Mouse (Mus musculus) heart, embryonic 14.5 days (tissue): Measurements from ENCODE around the gene Rin3. TPM values are rescaled to one million over a fixed set of nuclear protein-coding genes. Genes with fewer than 3 reads are reported as not detected.

Source experiments
- ATAC-seq: fragments of 200-750 bp; cut with Nextera tagmentation; 2 replicates; pipeline ENCODE4 v1.8.0; 2017; ENCODE audit warnings: low read depth, moderate TSS enrichment; ENCODE audit not compliant: insufficient number of reproducible peaks, insufficient read depth, low FRiP score
- H3K27ac ChIP-seq, 2 experiments: fragments of 200-500 bp in 1 of 2; fragments of 300-500 bp in 1 of 2; sonication (generic) in 1 of 2; replicated peaks in 1 of 2; 2 replicates each; pipeline ENCODE4 v1.5.1; 2012 to 2014; ENCODE audit warnings: low read depth in 2 of 2, low read length in 2 of 2, control low read depth in 1 of 2, mild to moderate bottlenecking in 1 of 2, mixed read lengths in 1 of 2; ENCODE audit not compliant: control insufficient read depth in 1 of 2, insufficient read depth in 1 of 2
- H3K27me3 ChIP-seq: fragments of 300-500 bp; sonication (generic); 2 replicates; pipeline ENCODE4 v1.6.1; 2014; ENCODE audit warnings: mild to moderate bottlenecking, low read length, control low read depth; ENCODE audit not compliant: control insufficient read depth, insufficient read depth
- H3K36me3 ChIP-seq: fragments of 300-500 bp; sonication (generic); 2 replicates; pipeline ENCODE4 v1.6.1; 2014; ENCODE audit warnings: mild to moderate bottlenecking, control low read depth, low read length, mixed read lengths; ENCODE audit not compliant: control insufficient read depth, insufficient read depth
- H3K4me1 ChIP-seq, 2 experiments: fragments of 200-500 bp in 1 of 2; fragments of 300-500 bp in 1 of 2; sonication (generic) in 1 of 2; 2 replicates each; pipeline ENCODE4 v1.6.1; 2012 to 2014; ENCODE audit warnings: low read length in 2 of 2, control low read depth in 1 of 2, mixed read lengths in 1 of 2; ENCODE audit not compliant: control insufficient read depth in 2 of 2, insufficient read depth in 2 of 2
- H3K4me2 ChIP-seq: fragments of 300-500 bp; sonication (generic); 2 replicates; pipeline ENCODE4 v1.6.1; 2014; ENCODE audit warnings: mild to moderate bottlenecking, low read length
- H3K4me3 ChIP-seq, 2 experiments: fragments of 200-500 bp in 1 of 2; fragments of 300-500 bp in 1 of 2; sonication (generic) in 1 of 2; 2 replicates each; pipeline ENCODE4 v1.5.1; 2012 to 2014; ENCODE audit warnings: low read length in 2 of 2, mild to moderate bottlenecking in 2 of 2, control low read depth in 1 of 2, low read depth in 1 of 2, moderate library complexity in 1 of 2; ENCODE audit not compliant: control insufficient read depth in 1 of 2, insufficient read depth in 1 of 2
- H3K9ac ChIP-seq: fragments of 300-500 bp; sonication (generic); 2 replicates; pipeline ENCODE4 v1.6.1; 2014; ENCODE audit warnings: mild to moderate bottlenecking, low read length
- H3K9me3 ChIP-seq: fragments of 300-500 bp; sonication (generic); 2 replicates; pipeline ENCODE4 v1.6.1; 2016; ENCODE audit warnings: low read length, control low read depth; ENCODE audit not compliant: control insufficient read depth
- WGBS: fragments of 180-500 bp; shearing (Covaris S2); extraction: QIAGEN DNeasy Blood & Tissue Kit; methylation state at CpG from one replicate; pipeline ENCODE4 v1.1.7; 2014; 5-methylcytosine and 5-hydroxymethylcytosine counted together
- polyA plus RNA-seq: library from polyadenylated mRNA; unstranded; fragments of >200 nt; fragmentation: Nextera tagmentation; extraction: Ambion mirVana; gene quantifications from 2 replicates; pipeline ENCODE4 v1.2.1, GENCODE M21; 2014

Gene Rin3
- polyA plus RNA-seq, 1 experiment from 2014 or later = 11.8 TPM

GRCm38 (mm10) chr12:102330731-102331130 lies 47.9 kb downstream of the Rin3 start:
- H3K4me2 ChIP-seq = no peak overlapping the region
- H3K27ac ChIP-seq = no peak overlapping the region
- H3K9ac ChIP-seq = no peak overlapping the region
- ATAC-seq = no peak
- H3K36me3 ChIP-seq = peaks cover 35% of the 10 kb centered on the region
- peaks cover 0 to 6% of the 10 kb centered on the region in 2 experiments; a peak in 1 of 4 replicates for H3K4me1 ChIP-seq
- no peaks in the 10 kb centered on the region for H3K9me3 ChIP-seq
- no peak overlapping the region for H3K4me3 ChIP-seq
- no peaks in the 10 kb centered on the region for H3K27me3 ChIP-seq

GRCm38 (mm10) chr12:102333101-102333500 lies 50.3 kb downstream of the Rin3 start:
- no peaks in the 10 kb centered on the region for H3K9me3 ChIP-seq
- no peak for ATAC-seq
- no peak overlapping the region for H3K9ac ChIP-seq
- no peak overlapping the region for H3K4me2 ChIP-seq
- WGBS = 90% methylated on average over 2 of the region's 2 CpGs
- peaks cover 16% of the 10 kb centered on the region for H3K36me3 ChIP-seq
- H3K27ac ChIP-seq = no peak overlapping the region
- H3K27me3 ChIP-seq = no peaks in the 10 kb centered on the region
- H3K4me3 ChIP-seq = no peak overlapping the region
- H3K4me1 ChIP-seq = no peaks in the 10 kb centered on the region

GRCm38 (mm10) chr12:102339085-102339484 lies 56.2 kb downstream of the Rin3 start:
- Histone ChIP-seq H3K4me1 (peaks cover 22 to 27% of the 10 kb centered on the region in 2 experiments), H3K4me3 (no peak overlapping the region)
- ATAC-seq = no peak

GRCm38 (mm10) chr12:102340471-102340870 lies 57.6 kb downstream of the Rin3 start:
- Histone ChIP-seq H3K9ac (no peak overlapping the region), H3K4me1 (peaks cover 25 to 35% of the 10 kb centered on the region in 2 experiments), H3K4me2 (no peak overlapping the region), H3K27me3 (no peaks in the 10 kb centered on the region), H3K27ac (no peak overlapping the region), H3K4me3 (no peak overlapping the region), H3K9me3 (no peaks in the 10 kb centered on the region), H3K36me3 (no peaks in the 10 kb centered on the region)
- ATAC-seq = no peak
- 89% methylated on average over 6 of the region's 6 CpGs for WGBS

More at GRCm38 (mm10) chr12:102339085-102339484, 56.2 kb downstream of the Rin3 start:
- Histone ChIP-seq H3K27ac (no peak overlapping the region), H3K4me2 (no peak overlapping the region), H3K9ac (no peak overlapping the region), H3K36me3 (no peaks in the 10 kb centered on the region), H3K9me3 (no peaks in the 10 kb centered on the region), H3K27me3 (no peaks in the 10 kb centered on the region)
- WGBS = 82% methylated on average over 2 of the region's 2 CpGs

GRCm38 (mm10) chr12:102342147-102342546 lies 59.3 kb downstream of the Rin3 start:
- ATAC-seq = no peak
- 16% methylated on average over 2 of the region's 2 CpGs for WGBS
- H3K9ac ChIP-seq = no peak overlapping the region
- peaks cover 25 to 35% of the 10 kb centered on the region in 2 experiments for H3K4me1 ChIP-seq
- no peak overlapping the region for H3K4me2 ChIP-seq
- no peaks in the 10 kb centered on the region for H3K27me3 ChIP-seq
- no peaks in the 10 kb centered on the region for H3K36me3 ChIP-seq
- H3K4me3 ChIP-seq = no peak overlapping the region
- no peaks in the 10 kb centered on the region for H3K9me3 ChIP-seq
- no peak overlapping the region; a peak in 2 of 4 replicates for H3K27ac ChIP-seq

GRCm38 (mm10) chr12:102342602-102343001 lies 59.8 kb downstream of the Rin3 start:
- no peak overlapping the region for H3K4me2 ChIP-seq
- peaks cover 25 to 35% of the 10 kb centered on the region in 2 experiments for H3K4me1 ChIP-seq
- H3K27me3 ChIP-seq = no peaks in the 10 kb centered on the region
- H3K4me3 ChIP-seq = no peak overlapping the region
- H3K27ac ChIP-seq = no peak overlapping the region; a peak in 1 of 4 replicates
- no peak overlapping the region for H3K9ac ChIP-seq
- H3K9me3 ChIP-seq = no peaks in the 10 kb centered on the region
- WGBS = 59% methylated on average over 3 of the region's 3 CpGs
- ATAC-seq = no peak
- 0 out of 2 replicates have a peak, but pooled peaks cover under 1% of the 10 kb centered on the region for H3K36me3 ChIP-seq

GRCm38 (mm10) chr12:102345031-102345815 lies 62.4 kb downstream of the Rin3 start:
- 0 out of 2 replicates have a peak, but pooled peaks cover 4% of the 10 kb centered on the region for H3K36me3 ChIP-seq
- H3K4me1 ChIP-seq = peaks cover 25 to 35% of the 10 kb centered on the region in 2 experiments
- H3K4me2 ChIP-seq = no peak overlapping the region
- no peak overlapping the region for H3K9ac ChIP-seq
- H3K4me3 ChIP-seq = no peak overlapping the region
- ATAC-seq = no peak
- H3K27ac ChIP-seq = 0 out of 4 replicates have a peak overlapping the region, but pooled peaks of 1 of the 2 experiments have one; percentile 14
- no peaks in the 10 kb centered on the region for H3K27me3 ChIP-seq
- WGBS = 60% methylated on average over 14 of the region's 14 CpGs
- H3K9me3 ChIP-seq = no peaks in the 10 kb centered on the region
